Mouse (Mus musculus) frontal cortex, postnatal 36 days (tissue): ENCODE data around the gene Tmcc2.

Source experiments
- DNase-seq, 2 experiments: peaks; one replicate each; pipeline ENCODE4 v3.0.0; 2022; ENCODE audit warnings: low spot score in 2 of 2

Gene Tmcc2

DNA sequence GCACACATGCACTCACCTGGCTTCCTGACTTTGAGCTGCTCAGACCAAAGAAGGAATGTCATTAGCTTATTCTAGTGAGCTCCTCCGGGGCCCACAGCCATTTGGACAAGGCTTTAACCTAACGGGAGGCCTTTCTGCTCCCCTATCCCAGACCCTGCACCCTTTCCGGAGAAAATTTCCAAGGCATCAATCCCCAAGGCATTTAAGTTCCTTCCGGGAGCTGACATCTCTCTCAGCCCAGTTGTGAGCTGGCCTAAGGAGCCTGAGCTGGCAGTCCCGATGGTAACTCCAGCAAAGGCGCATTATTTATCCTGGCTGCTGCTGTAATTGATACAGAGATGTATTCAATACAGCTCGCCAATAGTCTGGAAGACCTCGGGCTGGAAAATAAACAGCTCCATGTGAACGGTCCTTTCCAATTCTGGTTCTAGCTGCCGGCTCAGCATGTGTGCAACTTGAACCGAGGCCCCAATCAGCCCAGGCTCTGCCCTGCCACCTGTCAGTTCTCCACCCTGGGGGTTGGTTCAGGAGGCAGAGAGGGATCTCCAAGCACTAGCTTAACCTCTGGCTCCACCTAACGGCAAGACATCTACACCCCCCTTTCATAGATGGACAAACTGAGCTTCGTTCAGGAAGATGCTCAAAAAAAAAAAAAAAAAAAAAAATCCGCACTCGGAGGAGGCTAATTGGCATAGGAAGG, 1.0 kb downstream of the Tmcc2 start:
- peak; percentile 62 to 63 for DNase-seq

DNA sequence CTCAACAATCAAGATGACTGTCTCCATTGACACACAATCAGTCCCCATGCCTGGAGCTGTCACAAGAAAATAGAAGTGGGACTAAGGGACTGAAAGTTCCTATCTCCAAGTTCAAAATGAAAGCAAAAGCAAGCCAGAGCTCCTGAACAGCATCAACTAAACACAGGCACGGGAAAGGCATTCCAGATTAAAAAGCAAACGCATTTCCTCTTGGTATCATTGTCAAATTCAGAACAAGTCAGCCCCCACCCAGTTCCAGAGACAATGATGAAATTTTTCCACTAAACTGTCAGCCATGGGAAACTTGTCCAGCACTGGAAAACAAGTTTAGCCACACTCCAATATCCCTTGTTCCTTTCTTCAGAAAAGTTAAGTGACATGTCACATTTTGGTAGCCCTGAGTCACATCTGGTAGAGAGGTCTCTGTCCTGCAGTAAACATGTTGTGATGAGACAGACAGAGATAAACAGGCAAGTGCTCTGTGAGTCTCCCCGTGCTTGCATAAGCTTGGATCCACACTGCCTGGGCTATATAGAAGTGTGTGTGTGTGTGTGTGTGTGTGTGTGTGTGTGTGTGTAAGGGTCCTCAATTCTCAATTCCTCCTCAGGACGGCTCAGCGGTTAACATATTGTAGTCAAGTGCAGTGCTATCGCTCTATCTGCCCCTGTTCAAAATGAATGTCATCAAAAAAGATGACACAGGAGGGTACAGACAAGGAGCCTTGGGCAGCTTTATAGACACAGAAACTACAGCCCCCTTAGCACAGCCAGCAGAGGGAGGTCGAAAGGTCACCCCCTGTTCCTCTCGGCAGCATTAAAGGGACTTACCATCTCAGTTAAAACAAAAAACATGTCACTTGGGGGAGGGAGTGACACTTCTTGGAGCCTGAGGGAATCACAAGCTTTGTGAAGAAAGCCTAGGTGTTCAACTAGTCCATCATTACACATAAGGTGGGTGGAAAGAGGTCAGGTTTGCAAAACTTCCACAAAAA, 2.0 kb downstream of the Tmcc2 start:
- DNase-seq: no peak

DNA sequence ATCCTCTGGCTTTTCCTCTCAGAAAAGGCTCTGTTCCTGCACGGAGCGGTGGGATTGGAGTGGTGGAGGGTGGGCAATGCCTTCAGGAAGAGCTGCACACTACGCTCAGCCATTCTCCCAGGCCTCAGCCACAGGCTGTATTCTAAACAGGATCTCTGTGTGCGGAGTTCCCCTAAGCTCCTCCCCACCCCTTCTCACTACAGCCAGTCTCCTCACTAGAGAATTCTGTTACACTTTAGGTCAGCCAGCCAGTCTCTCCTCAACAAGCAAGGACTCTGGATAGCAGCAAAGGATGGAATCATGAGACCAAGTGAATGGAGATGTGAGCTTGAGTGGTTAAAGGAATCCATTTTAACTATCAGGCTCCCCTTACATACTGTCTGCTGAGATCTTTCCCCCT, 3.1 kb downstream of the Tmcc2 start:
- DNase-seq: no peak

DNA sequence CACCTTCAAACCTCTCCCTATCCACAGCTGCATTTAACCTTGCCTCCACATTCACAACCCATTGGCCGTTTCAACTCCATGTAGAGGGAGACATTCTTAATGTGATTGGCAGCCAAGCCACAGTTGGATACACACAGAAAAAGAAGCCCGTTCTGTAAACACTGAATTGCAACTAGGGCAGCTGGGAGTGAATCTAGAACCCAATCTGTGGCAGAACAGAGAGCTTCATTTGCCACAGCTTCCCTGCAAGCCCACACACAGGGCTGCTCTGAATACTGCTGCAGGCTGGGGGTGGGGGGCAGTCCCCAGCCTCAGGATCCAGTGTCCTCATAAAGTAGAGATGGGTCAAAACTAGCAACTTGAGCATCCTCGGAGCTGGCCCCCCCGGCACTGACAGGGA, 4.8 kb downstream of the Tmcc2 start:
- DNase-seq: no peak

DNA sequence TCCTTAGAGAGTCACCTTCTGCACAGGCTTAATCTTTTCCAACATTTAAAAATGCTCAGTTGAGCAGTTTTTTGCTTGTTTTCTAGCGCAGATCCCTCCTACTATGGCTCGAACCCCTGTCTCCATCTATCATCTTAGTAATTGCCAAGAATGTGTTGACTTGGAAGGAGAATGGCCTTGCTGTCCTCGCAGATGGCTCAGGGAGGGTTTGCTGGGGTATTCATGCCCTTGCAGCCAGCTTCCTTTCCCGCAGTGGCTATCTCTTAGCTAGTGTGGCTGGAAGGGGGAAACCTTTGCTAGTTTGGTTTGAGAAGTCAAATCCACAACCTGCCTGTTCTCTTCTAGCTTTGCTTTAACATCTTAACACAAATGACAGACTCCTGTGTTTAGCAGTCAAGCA, 5.4 kb downstream of the Tmcc2 start:
- DNase-seq: no peak

DNA sequence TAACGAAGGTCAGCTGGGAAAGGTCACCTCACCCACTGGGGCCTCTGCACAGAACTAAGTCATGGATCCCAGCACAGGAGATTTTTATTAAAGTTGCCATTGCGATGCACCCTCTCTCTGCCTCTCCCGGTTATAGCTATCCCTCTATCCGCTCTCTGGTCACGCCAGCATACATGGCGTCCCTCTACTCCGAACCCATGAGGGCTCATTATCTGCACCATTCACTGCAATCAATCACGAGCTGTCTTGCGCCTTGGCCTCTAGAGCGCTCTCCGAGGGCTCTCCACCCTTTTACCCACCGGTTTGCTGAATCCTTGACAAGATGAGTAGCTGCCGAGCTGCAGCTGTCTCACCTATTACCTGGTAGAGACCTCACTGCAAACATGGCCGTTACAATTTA, 5.8 kb downstream of the Tmcc2 start:
- DNase-seq: no peak

DNA sequence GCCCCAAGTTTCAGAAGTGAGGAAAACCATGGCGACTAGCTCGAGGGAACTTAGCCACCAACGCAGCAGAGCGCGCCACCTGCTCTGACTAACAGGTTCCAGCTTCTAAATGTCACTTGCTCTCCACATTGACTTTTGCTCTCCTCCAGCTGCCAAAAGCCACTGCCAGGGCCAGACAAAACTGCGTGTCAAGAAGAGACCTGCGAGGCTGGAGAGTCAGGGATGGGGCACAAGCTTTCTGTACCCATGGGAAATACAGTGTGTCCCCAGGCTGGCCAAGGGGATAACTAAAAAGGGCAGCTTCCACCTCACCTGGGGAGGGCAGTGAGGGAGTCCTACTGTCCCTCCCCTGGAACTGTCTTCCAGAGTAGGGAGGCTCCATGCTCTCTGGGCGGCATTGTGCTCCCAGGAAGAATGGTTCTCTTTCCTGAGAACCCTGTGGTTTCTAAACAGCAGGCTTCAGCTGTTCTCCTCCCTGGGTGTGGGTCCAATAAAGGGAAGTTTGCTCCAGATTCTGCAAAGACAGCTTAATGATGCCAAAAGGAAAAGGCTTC, 7.0 kb downstream of the Tmcc2 start:
- peak in 1 of 2 experiments; percentile 72 for DNase-seq

DNA sequence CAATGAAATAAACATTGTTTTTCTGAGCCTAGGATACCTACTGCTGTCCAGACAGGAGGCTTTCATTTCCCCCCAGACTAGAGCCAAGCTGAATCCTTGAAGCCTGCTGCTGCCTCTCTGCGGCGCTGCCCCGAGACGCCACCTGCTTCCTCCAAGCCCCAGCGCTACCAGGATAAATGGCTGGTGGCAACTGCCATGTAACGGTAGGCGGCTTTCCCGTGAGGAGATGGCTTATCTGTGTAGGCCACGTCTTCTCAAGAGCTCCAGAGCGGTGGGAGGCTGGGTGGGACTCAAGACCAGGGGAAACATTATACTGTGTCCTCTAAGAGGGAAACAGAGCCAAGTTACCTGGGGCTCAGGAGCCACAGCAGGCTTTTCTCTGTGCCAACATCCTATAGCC, 9.2 kb downstream of the Tmcc2 start:
- no peak for DNase-seq

DNA sequence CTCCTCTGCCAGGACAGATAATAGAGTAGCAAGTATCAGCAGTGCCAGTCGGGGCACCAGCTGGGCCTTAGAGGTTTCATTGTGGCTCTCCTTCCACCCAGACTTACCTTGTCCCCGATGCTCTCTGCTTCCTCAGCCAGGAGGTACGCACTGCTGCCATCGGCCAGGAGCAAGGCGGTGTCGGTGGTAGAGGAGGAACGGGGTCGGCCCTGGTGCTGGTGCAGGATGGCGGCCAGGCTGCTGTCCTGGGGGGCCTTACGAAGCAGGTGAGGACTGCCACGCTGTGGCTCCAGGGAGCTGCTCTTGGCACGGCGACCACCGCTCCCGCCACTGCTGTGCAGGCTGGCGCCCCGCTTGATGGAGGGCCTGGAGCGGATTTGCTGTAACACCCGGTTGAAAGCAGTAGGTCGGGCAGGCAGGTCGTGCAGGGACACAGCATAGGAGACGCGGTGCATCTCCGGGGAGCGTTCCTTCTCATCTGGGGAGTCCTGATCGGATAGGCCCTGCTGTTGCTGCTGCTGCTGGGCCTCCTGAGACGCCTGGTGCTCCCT, 10.5 kb downstream of the Tmcc2 start:
- DNase-seq: no peak

DNA sequence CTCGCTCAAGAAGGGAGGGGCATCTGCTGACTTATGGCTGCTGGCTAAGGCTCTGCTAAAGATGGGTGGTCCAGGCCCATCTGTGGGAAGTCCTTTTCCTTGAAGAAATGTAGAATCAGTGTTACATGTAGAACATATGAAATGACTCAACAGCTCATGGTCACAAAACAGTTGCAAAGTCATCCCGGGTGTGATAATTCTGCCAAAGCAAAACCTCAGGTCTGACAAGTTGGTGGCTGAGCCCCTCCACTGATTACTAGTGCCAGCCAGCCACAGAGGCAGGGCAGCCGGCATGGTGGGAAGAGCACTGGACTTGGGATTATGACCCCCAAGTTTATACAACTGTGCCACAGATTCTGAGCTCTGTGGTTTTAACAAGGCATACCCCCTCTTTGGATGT, 13.3 kb downstream of the Tmcc2 start:
- DNase-seq: no peak

DNA sequence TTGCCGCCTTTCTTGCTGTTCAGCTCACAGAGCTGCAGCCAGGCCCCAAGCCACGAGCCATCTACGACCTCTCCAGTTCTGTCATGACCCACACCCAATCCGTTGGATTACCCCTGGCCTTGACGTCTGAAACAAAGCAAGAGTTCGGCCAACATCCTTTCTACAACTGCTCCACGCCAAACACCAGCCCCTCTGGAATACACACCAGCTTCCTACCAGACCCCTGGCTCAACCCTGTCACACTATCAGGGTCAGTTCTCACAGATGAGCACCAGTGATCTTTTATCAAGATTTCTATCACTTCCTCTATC, 14.1 kb downstream of the Tmcc2 start:
- DNase-seq: no peak

DNA sequence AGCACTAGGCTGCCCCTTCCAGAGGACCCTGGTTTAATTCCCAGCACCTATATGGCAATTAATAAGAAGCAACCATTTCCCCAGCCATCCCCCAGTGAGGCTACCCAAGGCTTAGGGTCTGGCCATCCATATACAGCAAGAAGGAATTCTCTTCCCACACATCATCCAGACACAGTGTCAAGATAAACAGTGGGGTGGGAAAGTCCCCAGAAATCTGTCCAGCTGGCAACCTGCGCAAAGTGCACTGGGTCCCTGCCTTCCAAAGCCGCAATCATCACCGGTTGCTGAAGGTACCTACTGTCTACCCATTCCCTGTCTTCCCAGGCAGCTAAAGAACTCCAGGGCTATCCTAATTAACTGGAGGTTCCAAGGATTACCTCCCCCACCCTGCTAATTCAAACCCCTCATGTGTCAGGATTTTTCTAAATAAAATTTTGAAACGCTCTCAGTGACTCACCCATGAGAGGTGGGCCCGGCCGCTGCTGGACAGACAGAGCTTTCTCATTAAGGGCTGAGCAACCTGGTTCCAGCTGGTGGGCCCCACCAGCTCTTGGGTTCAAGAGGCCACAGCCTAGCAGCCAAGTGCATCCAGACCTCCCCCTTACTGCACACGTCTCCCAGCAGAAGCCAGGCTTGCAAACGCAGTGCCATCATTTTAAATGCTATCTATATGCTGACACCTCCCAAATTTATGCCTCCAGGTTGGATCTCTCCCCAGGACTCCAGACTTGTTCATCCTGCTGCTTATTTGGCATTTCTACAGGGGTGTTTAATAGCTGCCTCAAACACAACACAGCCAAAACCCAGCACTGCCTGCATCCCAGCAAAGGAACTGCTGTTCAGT, 14.6 kb downstream of the Tmcc2 start:
- DNase-seq: no peak

DNA sequence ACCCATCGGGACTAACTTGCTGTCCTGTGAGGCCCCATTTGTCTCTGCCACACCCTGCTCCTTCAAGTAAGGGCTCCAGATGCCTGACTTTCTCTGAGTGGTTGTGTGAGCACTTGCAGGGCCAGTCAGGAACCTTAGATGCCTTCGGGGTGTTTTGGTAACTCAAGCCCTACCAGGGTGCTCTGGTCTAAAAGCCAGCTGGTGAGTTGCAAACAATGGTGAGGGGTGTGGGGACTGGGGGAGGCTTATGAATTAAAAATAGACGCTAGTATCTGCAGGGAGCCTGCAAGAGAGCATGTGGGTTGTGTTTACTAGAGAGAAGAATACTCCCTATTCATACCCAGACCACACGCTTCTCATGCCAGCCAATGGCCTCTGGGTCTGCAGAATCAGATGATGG, 15.8 kb downstream of the Tmcc2 start:
- no peak for DNase-seq

DNA sequence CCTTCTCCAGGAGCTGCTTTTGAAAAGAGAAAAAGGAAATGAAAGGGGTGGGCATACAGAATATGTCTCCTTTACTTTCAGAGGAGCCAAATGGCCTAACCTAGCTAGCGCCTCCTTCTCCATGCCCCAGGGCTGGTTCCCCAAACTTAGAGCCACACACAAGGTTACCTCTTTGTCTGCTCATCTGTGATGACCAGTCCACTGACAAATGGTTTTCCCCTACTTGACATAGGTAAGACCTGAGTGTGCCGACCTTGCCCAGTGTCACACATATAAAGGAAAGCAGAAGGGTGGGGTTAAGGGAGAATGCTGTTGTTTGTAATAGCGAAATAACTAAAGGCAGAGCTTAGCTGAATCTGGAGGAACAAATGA, 16.2 kb downstream of the Tmcc2 start:
- DNase-seq: no peak

DNA sequence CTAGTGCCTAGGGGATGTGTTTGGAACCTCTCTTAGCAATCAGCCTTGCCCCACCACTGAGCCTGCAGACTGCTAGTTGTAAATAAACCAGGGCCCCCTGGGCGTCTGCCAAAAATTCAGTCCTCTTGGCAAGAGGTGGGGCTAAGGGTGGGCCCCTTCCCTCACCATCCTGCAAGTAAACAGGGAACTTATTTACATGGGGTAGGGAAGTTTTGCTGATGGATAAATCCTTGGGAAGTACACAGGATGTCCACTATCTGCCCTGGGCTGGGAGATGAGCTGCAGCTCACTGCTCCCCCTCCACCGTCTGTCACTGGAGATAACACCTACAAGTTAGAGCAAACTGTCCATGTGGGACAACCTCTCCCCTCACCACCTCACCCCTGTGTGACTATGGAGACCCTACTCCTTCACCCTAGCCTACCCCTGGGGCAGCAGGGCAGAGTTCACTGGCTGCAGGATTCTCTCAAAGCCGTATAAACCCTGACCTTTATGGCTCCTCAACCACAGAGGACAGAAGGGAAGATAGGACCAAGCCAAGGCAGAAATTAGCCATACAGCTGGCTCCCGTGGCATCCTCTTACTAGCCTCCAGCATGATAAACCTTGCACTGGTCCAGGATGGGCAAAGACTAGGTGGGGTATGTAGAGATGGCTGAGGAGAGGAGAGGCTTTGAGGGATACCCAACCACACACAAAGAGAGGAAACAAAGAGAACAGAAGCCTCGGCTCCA, 16.8 kb downstream of the Tmcc2 start:
- no peak for DNase-seq

DNA sequence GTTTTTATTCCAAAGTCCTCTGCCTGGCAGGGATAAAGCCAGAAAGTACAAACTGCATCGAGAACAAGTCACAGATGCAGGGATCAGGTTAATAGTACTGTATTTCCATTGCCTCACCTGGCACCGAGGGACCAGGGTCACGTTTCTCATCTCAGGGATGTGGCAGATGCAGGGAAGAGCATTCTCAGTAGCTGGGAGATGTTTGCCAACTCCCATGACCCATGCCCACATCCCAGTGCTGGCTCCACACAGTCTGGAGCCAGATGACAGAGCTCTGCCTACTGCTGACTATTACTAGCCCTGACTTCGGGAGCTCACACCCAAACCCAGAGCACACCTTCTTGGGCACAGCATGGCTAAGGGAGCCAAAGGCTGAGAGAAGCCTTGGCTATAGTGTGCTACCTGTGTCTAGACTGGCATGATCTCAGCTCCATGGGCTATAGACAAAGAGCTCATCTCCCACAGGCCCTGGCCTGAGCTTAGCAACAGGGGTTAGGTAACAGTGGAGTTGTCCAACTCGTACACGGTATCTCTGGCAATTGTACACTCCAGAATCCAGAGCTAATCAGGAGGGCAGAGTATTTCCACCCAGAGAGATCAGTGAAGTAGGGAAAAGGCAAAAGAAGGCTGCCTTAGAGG, 18.1 kb downstream of the Tmcc2 start:
- no peak for DNase-seq

DNA sequence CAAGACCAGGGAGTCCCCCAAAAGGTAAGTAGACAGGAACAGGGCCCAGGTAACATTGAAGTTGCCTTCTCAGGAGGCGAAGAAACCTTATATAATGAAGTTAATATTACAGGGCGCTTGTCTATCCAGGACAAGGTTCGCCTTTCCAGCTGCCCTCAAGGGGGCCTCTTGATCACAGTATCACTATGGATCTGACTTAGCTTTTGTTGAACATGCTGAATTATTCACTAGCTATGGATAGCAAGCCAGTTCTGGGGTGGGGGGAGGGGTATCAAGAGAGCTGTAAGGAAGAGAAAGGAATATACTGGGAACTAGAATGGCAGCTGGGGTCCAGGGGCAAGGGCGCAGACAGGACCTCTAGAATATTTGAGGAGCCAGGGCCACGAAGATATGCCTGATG, 18.7 kb downstream of the Tmcc2 start:
- no peak for DNase-seq

DNA sequence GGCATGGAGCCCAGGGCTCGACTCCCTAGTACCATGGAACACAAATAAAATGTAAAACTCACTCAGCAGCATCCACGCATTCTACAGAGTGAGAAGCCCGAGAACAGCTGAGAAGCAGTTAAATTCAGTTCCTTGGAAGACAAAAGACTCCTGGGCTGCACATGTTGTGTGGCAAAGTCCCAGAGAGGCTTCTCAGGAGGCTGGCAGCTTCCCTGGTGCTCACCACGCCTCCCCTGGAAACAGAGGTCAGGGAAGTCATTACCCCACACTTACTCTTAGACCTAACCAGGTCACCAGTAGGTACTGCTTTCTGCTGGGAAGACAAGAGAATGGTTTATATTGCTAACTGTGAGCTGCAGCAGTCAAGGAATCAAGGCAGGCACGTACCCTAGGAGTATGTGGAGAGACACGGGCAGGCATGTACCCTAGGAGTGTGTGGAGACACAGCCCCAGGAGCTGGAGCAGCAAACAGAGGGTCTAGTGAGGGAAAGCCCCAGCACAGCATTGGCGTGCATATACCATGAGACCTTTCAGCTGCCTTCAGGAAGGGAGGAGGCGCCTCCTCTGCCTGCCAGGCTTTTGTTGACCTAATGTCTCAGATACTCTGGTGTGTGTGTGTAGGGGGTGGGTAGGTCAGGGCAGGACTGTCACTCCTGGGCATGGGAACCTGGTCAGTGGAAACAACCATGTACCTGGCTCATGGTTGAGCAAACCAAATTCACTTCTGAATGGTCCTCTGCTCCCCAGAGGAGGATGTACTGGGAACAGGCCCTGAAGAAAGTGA, 19.6 kb downstream of the Tmcc2 start:
- DNase-seq: no peak

DNA sequence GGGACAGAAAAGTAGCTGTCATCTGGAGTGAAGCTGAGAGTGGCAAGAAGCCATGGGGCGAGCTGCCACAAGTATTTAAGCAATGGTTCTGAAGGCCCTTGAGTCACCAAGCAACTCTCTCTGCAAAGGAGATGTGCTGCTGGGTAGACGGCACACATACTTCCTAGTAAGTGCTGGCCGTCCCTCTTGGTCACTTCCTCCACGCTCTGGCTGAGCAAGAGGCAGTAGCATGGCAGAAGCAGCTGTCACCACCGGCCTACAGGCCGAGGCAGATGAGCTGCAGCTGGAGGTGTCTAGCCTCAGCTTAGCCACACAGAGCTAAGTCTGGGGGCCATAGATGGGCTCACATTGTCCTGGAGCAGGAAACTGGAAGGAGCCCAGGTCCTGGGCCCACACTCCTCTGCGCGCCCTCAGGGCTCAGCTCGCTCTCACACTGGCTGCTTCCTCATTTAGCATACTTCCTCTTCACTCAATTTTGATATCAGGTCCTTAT, 20.4 kb downstream of the Tmcc2 start:
- no peak for DNase-seq
